In the genomic region with DNA sequence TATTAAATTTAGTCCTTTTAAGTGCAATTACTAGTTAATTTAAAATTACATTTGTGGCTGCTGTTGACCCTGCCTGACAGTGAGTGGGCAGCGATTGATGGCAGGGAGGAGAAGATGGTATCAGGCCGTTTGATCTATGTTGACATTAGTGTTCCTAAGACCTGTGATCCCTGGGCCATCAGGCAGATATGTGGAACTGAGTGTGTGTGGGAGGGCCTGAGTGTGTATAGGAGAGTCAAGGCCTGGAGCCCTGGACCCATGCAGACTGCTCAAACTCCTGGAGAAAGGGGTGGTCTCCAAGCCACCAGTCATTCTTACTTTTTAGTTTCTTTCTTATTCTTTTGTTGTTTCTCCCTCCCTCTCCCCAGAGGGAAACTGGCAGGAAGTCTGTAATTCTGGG, we compare ENCODE assay signal across 17 mouse cellular contexts. TPM values are rescaled to one million over a fixed set of nuclear protein-coding genes. Genes with fewer than 3 reads are reported as not detected.
DNase-seq lines count a peak whose midpoint lies in the region; ATAC-seq lines count a peak whose summit lies in the region.
"Had no signal": no experiment of that assay in that cellular context is flagged by ENCODE, and none has a peak within 500 bp of the region (broad histone marks: within the 10 kb centered on the region; RNA-seq: fewer than 3 reads in every experiment).

No protein-coding gene starts in this region.

- 2% methylated on average over 2 of the region's 2 CpGs for WGBS in kidney, embryonic 14.5 days
- WGBS in limb, embryonic 11.5 days, result 19% methylated on average over 2 of the region's 2 CpGs
- 69% methylated on average over 2 of the region's 2 CpGs for WGBS in hindbrain, embryonic 11.5 days

- no peak overlapping the region for H3K4me2 ChIP-seq in kidney, embryonic 14.5 days (replicated peaks; ENCODE audit: low read depth, low read length)
- H3K4me2 ChIP-seq in limb, embryonic 11.5 days (ENCODE audit: low read depth, severe bottlenecking), result no peak overlapping the region
- H3K4me2 ChIP-seq in hindbrain, embryonic 11.5 days (replicated peaks; ENCODE audit: low read depth, low read length), result no peak overlapping the region
- H3K4me2 ChIP-seq: forebrain, embryonic 15.5 days; midbrain, embryonic 12.5 days had no signal

- no peak for DNase-seq in kidney, postnatal 36 days
- no peak for DNase-seq in limb, embryonic 11.5 days (ENCODE audit: low spot score)
- DNase-seq in hindbrain, embryonic 11.5 days (ENCODE audit: low spot score), result no peak
- DNase-seq in adrenal gland, postnatal 25 days, result no peak
- DNase-seq: adrenal gland, postnatal 36 days; cerebellum, adult 9-11 months; lung, adult 2 months; lung, postnatal 36 days; thymus, adult 18-20 months had no signal

- H3K4me1 ChIP-seq in kidney, embryonic 14.5 days (ENCODE audit: control insufficient read depth, insufficient read depth, low read length), result peaks cover 12% of the 10 kb centered on the region; the same call in 1 of the 2 replicates
- H3K4me1 ChIP-seq in brown adipose tissue, adult 24 weeks (ENCODE audit: control insufficient read depth, insufficient read depth, insufficient read length, low read length), result peaks cover 5% of the 10 kb centered on the region
- no peaks in the 10 kb centered on the region; the same call in 1 of the 2 replicates for H3K4me1 ChIP-seq in limb, embryonic 11.5 days (ENCODE audit: control insufficient read depth, insufficient read depth, low read length)
- no peaks in the 10 kb centered on the region for H3K4me1 ChIP-seq in hindbrain, embryonic 11.5 days (replicated peaks; ENCODE audit: control insufficient read depth, insufficient read depth, low read length)
- H3K4me1 ChIP-seq: forebrain, embryonic 15.5 days; hindbrain, embryonic 10.5 days; midbrain, embryonic 12.5 days had no signal

- no peaks in the 10 kb centered on the region; the same call in 1 of the 2 replicates for H3K36me3 ChIP-seq in kidney, embryonic 14.5 days (ENCODE audit: control insufficient read depth, insufficient read depth, low read length)
- H3K36me3 ChIP-seq in limb, embryonic 11.5 days (ENCODE audit: control insufficient read depth, insufficient read depth, low read length), result peaks cover 2% of the 10 kb centered on the region
- H3K36me3 ChIP-seq in hindbrain, embryonic 11.5 days (ENCODE audit: control insufficient read depth, insufficient read depth, low read length), result no peaks in the 10 kb centered on the region

- H3K4me3 ChIP-seq in kidney, embryonic 14.5 days (ENCODE audit: low read length), result no peak overlapping the region
- no peak overlapping the region for H3K4me3 ChIP-seq in brown adipose tissue, adult 24 weeks (ENCODE audit: insufficient read depth, low read depth, low read length)
- no peak overlapping the region for H3K4me3 ChIP-seq in limb, embryonic 11.5 days (ENCODE audit: low read depth, low read length)
- H3K4me3 ChIP-seq in hindbrain, embryonic 11.5 days (ENCODE audit: low read depth, low read length), result no peak overlapping the region
- H3K4me3 ChIP-seq: forebrain, embryonic 15.5 days; hindbrain, embryonic 10.5 days; midbrain, embryonic 12.5 days had no signal

- H3K9ac ChIP-seq in kidney, embryonic 14.5 days (ENCODE audit: low read depth, low read length), result no peak overlapping the region
- no peak overlapping the region for H3K9ac ChIP-seq in limb, embryonic 11.5 days (ENCODE audit: low read length)
- no peak overlapping the region for H3K9ac ChIP-seq in hindbrain, embryonic 11.5 days (ENCODE audit: low read depth, low read length)
- H3K9ac ChIP-seq: forebrain, embryonic 15.5 days; midbrain, embryonic 12.5 days had no signal

- H3K27me3 ChIP-seq in kidney, embryonic 14.5 days (ENCODE audit: control insufficient read depth, insufficient read depth, low read length), result no peaks in the 10 kb centered on the region
- no peaks in the 10 kb centered on the region for H3K27me3 ChIP-seq in limb, embryonic 11.5 days (ENCODE audit: control insufficient read depth, insufficient read depth, low read length)
- H3K27me3 ChIP-seq in hindbrain, embryonic 11.5 days (ENCODE audit: control insufficient read depth, insufficient read depth, low read length), result no peaks in the 10 kb centered on the region
- H3K27me3 ChIP-seq: forebrain, embryonic 15.5 days; midbrain, embryonic 12.5 days; Patski had no signal

- H3K27ac ChIP-seq in kidney, embryonic 14.5 days (ENCODE audit: low read depth, low read length), result peak overlapping the region; percentile 18; the same call in 1 of the 2 replicates
- H3K27ac ChIP-seq in brown adipose tissue, adult 24 weeks (replicated peaks; ENCODE audit: low read depth, low read length), result peak overlapping the region; percentile 15
- no peak overlapping the region for H3K27ac ChIP-seq in limb, embryonic 11.5 days (replicated peaks; ENCODE audit: low read depth, low read length)
- no peak overlapping the region for H3K27ac ChIP-seq in hindbrain, embryonic 11.5 days (ENCODE audit: low read depth, low read length)
- H3K27ac ChIP-seq: forebrain, embryonic 15.5 days; hindbrain, embryonic 10.5 days; midbrain, embryonic 12.5 days had no signal

- peak; percentile 87 for ATAC-seq in kidney, embryonic 14.5 days (ENCODE audit: low FRiP score, low TSS enrichment)
- peak; percentile 65; the same call in 1 of the 2 replicates for ATAC-seq in limb, embryonic 11.5 days (ENCODE audit: insufficient number of reproducible peaks, low FRiP score, low TSS enrichment, low read depth)
- ATAC-seq in megakaryocyte-erythroid progenitor cell, adult 5-6 weeks (replicated peaks; ENCODE audit: low FRiP score, low TSS enrichment, poor library complexity, severe bottlenecking), result peak; percentile 58
- no peak for ATAC-seq in hindbrain, embryonic 11.5 days (ENCODE audit: low FRiP score)
- ATAC-seq: forebrain, embryonic 15.5 days; inflammation-experienced regulatory T-cells, adult 6 months; Patski had no signal

- no peaks in the 10 kb centered on the region for H3K9me3 ChIP-seq in kidney, embryonic 14.5 days (ENCODE audit: control insufficient read depth, low read length)
- H3K9me3 ChIP-seq in limb, embryonic 11.5 days (ENCODE audit: control insufficient read depth, low read length), result no peaks in the 10 kb centered on the region
- no peaks in the 10 kb centered on the region for H3K9me3 ChIP-seq in hindbrain, embryonic 11.5 days (ENCODE audit: control insufficient read depth, low read length)
- H3K9me3 ChIP-seq: forebrain, embryonic 15.5 days; hindbrain, embryonic 10.5 days; midbrain, embryonic 12.5 days had no signal

RNA-seq across cellular contexts. Expression of a gene that starts 12.8 kb away (rescaled TPM):
- 13.0 and 21.9 TPM in 2 replicates for polyA plus RNA-seq in kidney, embryonic 14.5 days (2014; fragmentation: Nextera tagmentation; extraction: Ambion mirVana)
- 13.0 and 13.5 TPM in 2 replicates for polyA plus RNA-seq in brown adipose tissue, adult 24 weeks (2012; ENCODE audit: insufficient read depth, insufficient read length, missing spikeins)
- polyA plus RNA-seq in limb, embryonic 11.5 days (2014; fragmentation: Nextera tagmentation; extraction: Ambion mirVana), result 22.0 and 25.0 TPM in 2 replicates
- 40.5 and 55.1 TPM in 2 replicates for total RNA-seq in megakaryocyte-erythroid progenitor cell, adult 5-6 weeks (2014; fragmentation: Nextera tagmentation)
- 41.1 and 41.6 TPM in 2 replicates for total RNA-seq in megakaryocyte-erythroid progenitor cell, adult 5-6 weeks (2017)
- polyA plus RNA-seq in hindbrain, embryonic 11.5 days (2014; fragmentation: Nextera tagmentation; extraction: Ambion mirVana), result 23.3 and 23.6 TPM in 2 replicates
- total RNA-seq in adrenal gland, postnatal 25 days (2021), result 60.8 and 62.2 TPM in 2 replicates

Comparison
In these comparisons a context has a peak if more than half of its experiments do, and no peak if none do; other contexts are left out.
1. H3K27ac ChIP-seq: peak in kidney, embryonic 14.5 days (single experiment) and brown adipose tissue, adult 24 weeks (single experiment); none in limb, embryonic 11.5 days (single experiment) and hindbrain, embryonic 11.5 days (single experiment).